Mouse (Mus musculus): ENCODE measurements around the gene Gm11111. TPM values are rescaled to one million over a fixed set of nuclear protein-coding genes. Genes with fewer than 3 reads are reported as not detected.
A peak's percentile ranks its signal among the peaks of the same experiment; 100 is the strongest.
"Not testable (repeated sequence)": the region's sequence is repeated elsewhere in the genome, so short reads cannot be mapped to it uniquely, and the experiment has no call there.

Gene Gm11111
- polyA plus RNA-seq, 1 experiment from 2014 or later: not detected

- ATAC-seq: 0 out of 2 replicates have a peak, but pooled peaks have one; percentile 36
- peaks cover 5% of the 10 kb centered on the region for H3K4me1 ChIP-seq (ENCODE audit: control insufficient read depth, insufficient read depth, low read length)
- H3K9me3 ChIP-seq (replicated peaks; ENCODE audit: control insufficient read depth, low read length, poor library complexity, severe bottlenecking): no peaks in the 10 kb centered on the region
- H3K27me3 ChIP-seq (ENCODE audit: control insufficient read depth, insufficient read depth, low read depth, low read length): no peaks in the 10 kb centered on the region
- H3K9ac ChIP-seq (ENCODE audit: low read depth, low read length): no peak overlapping the region
- no peaks in the 10 kb centered on the region for H3K36me3 ChIP-seq (ENCODE audit: control insufficient read depth, insufficient read depth, low read length)
- H3K27ac ChIP-seq (ENCODE audit: low read length): no peak overlapping the region
- H3K4me3 ChIP-seq (ENCODE audit: low read depth, low read length): no peak overlapping the region
- WGBS: 45% methylated on average over 12 of the region's 12 CpGs
- H3K4me2 ChIP-seq (ENCODE audit: low read length): no peak overlapping the region
Observed at GRCm38 (mm10) chr5:98574711-98575470, 22.4 kb downstream of the Gm11111 start.

DNA sequence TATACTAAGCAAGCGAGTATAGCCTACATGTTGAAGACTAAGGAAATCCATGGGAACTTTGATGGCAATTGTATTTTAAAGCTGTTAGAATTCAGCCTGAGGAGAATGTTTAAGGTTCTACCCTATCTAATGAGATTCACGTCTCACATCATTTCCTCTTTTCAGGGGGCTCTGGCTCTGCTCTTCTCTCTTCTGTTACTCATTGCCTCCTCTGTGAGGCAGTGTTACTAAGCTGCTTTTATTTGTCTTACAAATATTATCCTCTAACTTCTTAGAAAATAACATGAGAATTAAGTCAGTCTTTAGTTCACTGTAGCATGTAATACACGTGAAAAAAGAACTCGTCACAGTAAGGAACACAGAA, 23.0 kb downstream of the Gm11111 start:
- H3K9me3 ChIP-seq (replicated peaks; ENCODE audit: control insufficient read depth, low read length, poor library complexity, severe bottlenecking): no peaks in the 10 kb centered on the region
- no peak overlapping the region for H3K4me3 ChIP-seq (ENCODE audit: low read depth, low read length)
- 61% methylated on average over 4 of the region's 4 CpGs for WGBS
- H3K36me3 ChIP-seq (ENCODE audit: control insufficient read depth, insufficient read depth, low read length): no peaks in the 10 kb centered on the region
- 0 out of 2 replicates have a peak, but pooled peaks have one; percentile 25 for ATAC-seq
- H3K9ac ChIP-seq (ENCODE audit: low read depth, low read length): no peak overlapping the region
- H3K27ac ChIP-seq (ENCODE audit: low read length): no peak overlapping the region
- H3K4me2 ChIP-seq (ENCODE audit: low read length): no peak overlapping the region
- no peaks in the 10 kb centered on the region for H3K27me3 ChIP-seq (ENCODE audit: control insufficient read depth, insufficient read depth, low read depth, low read length)
- H3K4me1 ChIP-seq (ENCODE audit: control insufficient read depth, insufficient read depth, low read length): peaks cover 5% of the 10 kb centered on the region

DNA sequence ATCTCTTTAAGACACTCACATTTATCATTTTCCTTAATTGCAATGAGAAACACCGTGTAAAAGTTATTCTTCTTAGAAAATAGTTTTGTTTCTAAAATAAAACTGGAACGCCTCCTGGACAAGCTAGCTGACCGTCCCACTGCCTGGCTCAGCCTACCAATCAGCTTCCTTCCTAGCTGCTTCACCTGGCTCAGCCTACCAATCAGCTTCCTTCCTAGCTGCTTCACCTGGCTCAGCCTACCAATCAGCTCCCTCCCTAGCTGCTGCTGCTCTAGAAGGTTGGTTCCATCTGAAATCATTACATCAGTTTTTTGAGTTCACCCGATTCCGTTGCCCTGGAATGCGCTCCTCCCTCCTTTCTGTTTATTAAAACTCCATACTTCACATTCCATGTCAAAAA, 24.0 kb downstream of the Gm11111 start:
- WGBS: 94% methylated on average over 6 of the region's 6 CpGs
- ATAC-seq; H3K27me3 ChIP-seq (ENCODE audit: control insufficient read depth, insufficient read depth, low read depth, low read length): not testable (repeated sequence)

GRCm38 (mm10) chr5:98578398-98578797, 25.9 kb downstream of the Gm11111 start:
- Histone ChIP-seq H3K9me3 (replicated peaks; ENCODE audit: control insufficient read depth, low read length, poor library complexity, severe bottlenecking) (no peaks in the 10 kb centered on the region), H3K27ac (ENCODE audit: low read length) (no peak overlapping the region), H3K36me3 (ENCODE audit: control insufficient read depth, insufficient read depth, low read length) (no peaks in the 10 kb centered on the region), H3K4me2 (ENCODE audit: low read length) (no peak overlapping the region), H3K4me1 (ENCODE audit: control insufficient read depth, insufficient read depth, low read length) (peaks cover 5% of the 10 kb centered on the region), H3K9ac (ENCODE audit: low read depth, low read length) (no peak overlapping the region), H3K4me3 (ENCODE audit: low read depth, low read length) (no peak overlapping the region), H3K27me3 (ENCODE audit: control insufficient read depth, insufficient read depth, low read depth, low read length) (no peaks in the 10 kb centered on the region)
- ATAC-seq: no peak
- 83% methylated on average over 2 of the region's 2 CpGs for WGBS

More for the DNA sequence above, 24.0 kb downstream of the Gm11111 start:
- not testable (repeated sequence) for H3K36me3 ChIP-seq (ENCODE audit: control insufficient read depth, insufficient read depth, low read length); H3K27ac ChIP-seq (ENCODE audit: low read length); H3K4me3 ChIP-seq (ENCODE audit: low read depth, low read length); H3K4me2 ChIP-seq (ENCODE audit: low read length); H3K9ac ChIP-seq (ENCODE audit: low read depth, low read length); H3K9me3 ChIP-seq (replicated peaks; ENCODE audit: control insufficient read depth, low read length, poor library complexity, severe bottlenecking); H3K4me1 ChIP-seq (ENCODE audit: control insufficient read depth, insufficient read depth, low read length)

DNA sequence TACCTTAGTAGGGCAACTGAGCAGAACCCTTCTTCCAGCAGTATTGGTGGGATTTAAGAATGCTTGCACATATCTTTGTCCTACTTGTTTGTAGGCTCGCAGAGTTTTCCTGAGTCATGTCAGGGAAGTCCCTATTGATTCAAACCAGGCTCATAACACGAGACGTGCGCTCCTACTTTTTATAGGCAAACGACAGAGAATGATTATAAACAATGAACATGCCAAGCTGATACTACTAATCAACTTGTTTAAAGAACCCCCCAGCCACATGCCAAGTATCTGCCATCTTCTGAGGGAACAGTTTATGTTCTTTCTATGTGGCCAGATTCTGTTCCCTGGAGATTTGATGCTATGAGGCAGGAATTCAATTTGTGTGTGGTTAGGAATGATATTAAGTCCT, 28.3 kb downstream of the Gm11111 start:
- H3K9me3 ChIP-seq (replicated peaks; ENCODE audit: control insufficient read depth, low read length, poor library complexity, severe bottlenecking): no peaks in the 10 kb centered on the region
- no peaks in the 10 kb centered on the region for H3K4me1 ChIP-seq (ENCODE audit: control insufficient read depth, insufficient read depth, low read length)
- H3K36me3 ChIP-seq (ENCODE audit: control insufficient read depth, insufficient read depth, low read length): no peaks in the 10 kb centered on the region
- H3K4me2 ChIP-seq (ENCODE audit: low read length): no peak overlapping the region
- H3K27me3 ChIP-seq (ENCODE audit: control insufficient read depth, insufficient read depth, low read depth, low read length): no peaks in the 10 kb centered on the region
- H3K4me3 ChIP-seq (ENCODE audit: low read depth, low read length): no peak overlapping the region
- H3K27ac ChIP-seq (ENCODE audit: low read length): no peak overlapping the region
- 78% methylated on average over 5 of the region's 5 CpGs for WGBS
- no peak for ATAC-seq
- H3K9ac ChIP-seq (ENCODE audit: low read depth, low read length): no peak overlapping the region

GRCm38 (mm10) chr5:98582051-98582450, 29.6 kb downstream of the Gm11111 start:
- ATAC-seq: no peak
- Histone ChIP-seq H3K27ac (ENCODE audit: low read length) (no peak overlapping the region), H3K4me3 (ENCODE audit: low read depth, low read length) (no peak overlapping the region), H3K27me3 (ENCODE audit: control insufficient read depth, insufficient read depth, low read depth, low read length) (no peaks in the 10 kb centered on the region), H3K9ac (ENCODE audit: low read depth, low read length) (no peak overlapping the region), H3K9me3 (replicated peaks; ENCODE audit: control insufficient read depth, low read length, poor library complexity, severe bottlenecking) (no peaks in the 10 kb centered on the region), H3K36me3 (ENCODE audit: control insufficient read depth, insufficient read depth, low read length) (no peaks in the 10 kb centered on the region), H3K4me2 (ENCODE audit: low read length) (no peak overlapping the region), H3K4me1 (ENCODE audit: control insufficient read depth, insufficient read depth, low read length) (no peaks in the 10 kb centered on the region)
- 92% methylated on average over 3 of the region's 3 CpGs for WGBS

DNA sequence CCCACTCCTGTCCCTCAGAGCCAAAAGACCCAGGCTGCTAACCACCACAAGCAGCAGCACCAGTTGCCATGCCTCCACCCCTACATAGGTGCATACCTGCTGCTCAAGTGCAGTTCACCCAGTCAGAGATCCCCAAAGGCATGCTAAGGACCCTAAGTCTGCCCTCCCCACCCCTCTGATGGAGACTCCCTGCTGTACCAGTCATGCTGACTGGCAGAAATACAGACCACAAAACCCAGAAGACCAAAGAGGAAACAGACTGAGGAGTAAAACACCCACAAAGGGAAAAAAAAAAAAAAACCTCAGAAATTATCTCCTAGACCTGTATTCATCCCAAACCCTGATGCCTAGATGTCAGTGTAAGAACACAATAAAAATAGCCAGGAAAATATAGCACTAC, 33.4 kb downstream of the Gm11111 start:
- H3K4me3 ChIP-seq (ENCODE audit: low read depth, low read length): no peak overlapping the region
- H3K4me2 ChIP-seq (ENCODE audit: low read length): no peak overlapping the region
- no peak overlapping the region for H3K27ac ChIP-seq (ENCODE audit: low read length)
- H3K9ac ChIP-seq (ENCODE audit: low read depth, low read length): no peak overlapping the region
- no peaks in the 10 kb centered on the region for H3K36me3 ChIP-seq (ENCODE audit: control insufficient read depth, insufficient read depth, low read length)
- no peak for ATAC-seq
- H3K27me3 ChIP-seq (ENCODE audit: control insufficient read depth, insufficient read depth, low read depth, low read length): no peaks in the 10 kb centered on the region
- H3K9me3 ChIP-seq (replicated peaks; ENCODE audit: control insufficient read depth, low read length, poor library complexity, severe bottlenecking): no peaks in the 10 kb centered on the region
- H3K4me1 ChIP-seq (ENCODE audit: control insufficient read depth, insufficient read depth, low read length): no peaks in the 10 kb centered on the region

Other genes starting within 250 kb of the Gm11111 start
- 2.6 and 2.9 TPM in 2 replicates for gene Cfap299, start 223.4 kb upstream of the Gm11111 start, polyA plus RNA-seq (2015; fragmentation: Nextera tagmentation; extraction: Ambion mirVana)

Measured in midbrain, embryonic 16.5 days (tissue).